Mouse (Mus musculus): ENCODE results near the gene Mrps21. TPM values are rescaled to one million over a fixed set of nuclear protein-coding genes. Genes with fewer than 3 reads are reported as not detected.

The Mrps21 gene
- polyA plus RNA-seq, 1 experiment from 2014 or later = 348 TPM

GRCm38 (mm10) chr3:95818571-95819288, 52.6 kb downstream of the Mrps21 start, which contains the start of gene Rprd2:
Rprd2 (minus strand) TSS chr3:95818863.
- no peaks in the 10 kb centered on the region for H3K36me3 ChIP-seq (ENCODE audit: control insufficient read depth, insufficient read depth, low read length)
- WGBS = under 1% methylated on average over 49 of the region's 60 CpGs
- peaks cover 8% of the 10 kb centered on the region; the same call in 1 of the 2 replicates for H3K4me1 ChIP-seq (ENCODE audit: control insufficient read depth, insufficient read depth, low read length)
- peak within 1 kb of the TSS; percentile 99 for H3K27ac ChIP-seq (ENCODE audit: low read depth, low read length)
- no peaks in the 10 kb centered on the region for H3K27me3 ChIP-seq (ENCODE audit: control insufficient read depth, insufficient read depth, low read length)
- DNase-seq (ENCODE audit: low spot score) = peak; percentile 83
- H3K4me2 ChIP-seq (ENCODE audit: low read depth) = peak within 1 kb of the TSS; percentile 57
- peak within 1 kb of the TSS; percentile 98 for H3K9ac ChIP-seq (ENCODE audit: low read length)
- ATAC-seq (ENCODE audit: insufficient read depth, low FRiP score, low TSS enrichment) = peak; percentile 52
- H3K9me3 ChIP-seq (ENCODE audit: control insufficient read depth, low read length) = no peaks in the 10 kb centered on the region
- peak within 1 kb of the TSS; percentile 66 for H3K4me3 ChIP-seq (ENCODE audit: low read depth, low read length)

GRCm38 (mm10) chr3:95818026-95818511, 53.2 kb downstream of the Mrps21 start:
- Histone ChIP-seq H3K9ac (ENCODE audit: low read length) (peak overlapping the region; percentile 98), H3K9me3 (ENCODE audit: control insufficient read depth, low read length) (no peaks in the 10 kb centered on the region), H3K27me3 (ENCODE audit: control insufficient read depth, insufficient read depth, low read length) (no peaks in the 10 kb centered on the region), H3K4me2 (ENCODE audit: low read depth) (peak overlapping the region; percentile 57), H3K4me3 (ENCODE audit: low read depth, low read length) (peak overlapping the region; percentile 66), H3K27ac (ENCODE audit: low read depth, low read length) (peak overlapping the region; percentile 99), H3K4me1 (ENCODE audit: control insufficient read depth, insufficient read depth, low read length) (peaks cover 8% of the 10 kb centered on the region; the same call in 1 of the 2 replicates), H3K36me3 (ENCODE audit: control insufficient read depth, insufficient read depth, low read length) (no peaks in the 10 kb centered on the region)
- peak; percentile 61 for DNase-seq (ENCODE audit: low spot score)
- WGBS = under 1% methylated on average over 21 of the region's 21 CpGs
- ATAC-seq (ENCODE audit: insufficient read depth, low FRiP score, low TSS enrichment) = 0 out of 2 replicates have a peak, but pooled peaks have one; percentile 18

GRCm38 (mm10) chr3:95816681-95817080, 54.6 kb downstream of the Mrps21 start:
- WGBS = 98% methylated on average over 3 of the region's 3 CpGs
- Histone ChIP-seq H3K36me3 (ENCODE audit: control insufficient read depth, insufficient read depth, low read length) (no peaks in the 10 kb centered on the region), H3K27me3 (ENCODE audit: control insufficient read depth, insufficient read depth, low read length) (no peaks in the 10 kb centered on the region), H3K4me1 (ENCODE audit: control insufficient read depth, insufficient read depth, low read length) (peaks cover 8% of the 10 kb centered on the region; the same call in 1 of the 2 replicates), H3K27ac (ENCODE audit: low read depth, low read length) (no peak overlapping the region), H3K4me3 (ENCODE audit: low read depth, low read length) (no peak overlapping the region; the same call in 1 of the 2 replicates), H3K9ac (ENCODE audit: low read length) (no peak overlapping the region), H3K9me3 (ENCODE audit: control insufficient read depth, low read length) (no peaks in the 10 kb centered on the region), H3K4me2 (ENCODE audit: low read depth) (peak overlapping the region; percentile 16; the same call in 1 of the 2 replicates)
- DNase-seq (ENCODE audit: low spot score) = no peak
- no peak for ATAC-seq (ENCODE audit: insufficient read depth, low FRiP score, low TSS enrichment)

Other genes with a start within 250 kb of the Mrps21 start
- gene Ensa, start 246.5 kb downstream of the Mrps21 start, polyA plus RNA-seq (2014; fragmentation: Nextera tagmentation; extraction: Ambion mirVana) = 84.4 TPM in 2 replicates
- 75.7 and 79.4 TPM in 2 replicates for gene Mcl1, start 212.7 kb downstream of the Mrps21 start, polyA plus RNA-seq (2014; fragmentation: Nextera tagmentation; extraction: Ambion mirVana)
- gene Adamtsl4, start 183.6 kb downstream of the Mrps21 start, polyA plus RNA-seq (2014; fragmentation: Nextera tagmentation; extraction: Ambion mirVana) = 0.42 and 0.82 TPM in 2 replicates
- 20.5 and 21.5 TPM in 2 replicates for gene Ecm1, start 131.9 kb downstream of the Mrps21 start, polyA plus RNA-seq (2014; fragmentation: Nextera tagmentation; extraction: Ambion mirVana)
- gene Tars2, start 111.3 kb downstream of the Mrps21 start, polyA plus RNA-seq (2014; fragmentation: Nextera tagmentation; extraction: Ambion mirVana) = 46.8 and 56.5 TPM in 2 replicates
- gene Rprd2, start 52.7 kb downstream of the Mrps21 start, polyA plus RNA-seq (2014; fragmentation: Nextera tagmentation; extraction: Ambion mirVana) = 21.1 and 21.6 TPM in 2 replicates
- 65.9 and 69.6 TPM in 2 replicates for gene Prpf3, start 15.6 kb downstream of the Mrps21 start, polyA plus RNA-seq (2014; fragmentation: Nextera tagmentation; extraction: Ambion mirVana)
- 3.3 and 5.0 TPM in 2 replicates for gene Ciart, start 10.7 kb upstream of the Mrps21 start, polyA plus RNA-seq (2014; fragmentation: Nextera tagmentation; extraction: Ambion mirVana)
- gene BC028528, start 20.5 kb upstream of the Mrps21 start, polyA plus RNA-seq (2014; fragmentation: Nextera tagmentation; extraction: Ambion mirVana) = 10.8 and 14.6 TPM in 2 replicates
- 35.9 and 36.2 TPM in 2 replicates for gene Aph1a, start 22.4 kb upstream of the Mrps21 start, polyA plus RNA-seq (2014; fragmentation: Nextera tagmentation; extraction: Ambion mirVana)
- gene Car14, start 33.2 kb upstream of the Mrps21 start, polyA plus RNA-seq (2014; fragmentation: Nextera tagmentation; extraction: Ambion mirVana) = 35.7 and 36.5 TPM in 2 replicates
- 119 and 131 TPM in 2 replicates for gene Anp32e, start 57.7 kb upstream of the Mrps21 start, polyA plus RNA-seq (2014; fragmentation: Nextera tagmentation; extraction: Ambion mirVana)
- 72.8 and 79.5 TPM in 2 replicates for gene Plekho1, start 124.5 kb upstream of the Mrps21 start, polyA plus RNA-seq (2014; fragmentation: Nextera tagmentation; extraction: Ambion mirVana)
- gene Vps45, start 186.9 kb upstream of the Mrps21 start, polyA plus RNA-seq (2014; fragmentation: Nextera tagmentation; extraction: Ambion mirVana) = 31.0 and 32.2 TPM in 2 replicates
- 9.0 and 11.4 TPM in 2 replicates for gene Otud7b, start 233.0 kb upstream of the Mrps21 start, polyA plus RNA-seq (2014; fragmentation: Nextera tagmentation; extraction: Ambion mirVana)

All from neural tube, embryonic 11.5 days (tissue).